Mouse (Mus musculus): ENCODE measurements around the gene Slc9b2.

The Slc9b2 gene

GRCm38 (mm10) chr3:135312916-135313491, 5.5 kb downstream of the Slc9b2 start:
- DNase-seq (ENCODE audit: low spot score in 2 of 2), result no peak

GRCm38 (mm10) chr3:135313727-135314126, 6.2 kb downstream of the Slc9b2 start:
- DNase-seq (ENCODE audit: low spot score in 2 of 2), result no peak

- no peak for DNase-seq (ENCODE audit: low spot score in 2 of 2)
These were observed 7.3 kb downstream of the Slc9b2 start for GRCm38 (mm10) chr3:135314811-135315210.

GRCm38 (mm10) chr3:135315720-135316425, 8.4 kb downstream of the Slc9b2 start:
- no peak for DNase-seq (ENCODE audit: low spot score in 2 of 2)

- no peak for DNase-seq (ENCODE audit: low spot score in 2 of 2)
These were observed 10.8 kb downstream of the Slc9b2 start for GRCm38 (mm10) chr3:135318331-135318730.

- no peak for DNase-seq (ENCODE audit: low spot score in 2 of 2)
These were observed 16.9 kb downstream of the Slc9b2 start for GRCm38 (mm10) chr3:135324354-135324753.

- no peak for DNase-seq (ENCODE audit: low spot score in 2 of 2)
These were observed 19.7 kb downstream of the Slc9b2 start for GRCm38 (mm10) chr3:135327176-135327575.

- no peak for DNase-seq (ENCODE audit: low spot score in 2 of 2)
These were observed 20.1 kb downstream of the Slc9b2 start for GRCm38 (mm10) chr3:135327601-135328000.

GRCm38 (mm10) chr3:135328560-135328959, 21.1 kb downstream of the Slc9b2 start:
- peak; percentile 37 to 49 for DNase-seq (ENCODE audit: low spot score in 2 of 2)

GRCm38 (mm10) chr3:135332691-135333090, 25.2 kb downstream of the Slc9b2 start:
- DNase-seq (ENCODE audit: low spot score in 2 of 2), result no peak

GRCm38 (mm10) chr3:135333763-135334162, 26.3 kb downstream of the Slc9b2 start:
- no peak for DNase-seq (ENCODE audit: low spot score in 2 of 2)

GRCm38 (mm10) chr3:135347739-135348264, 40.3 kb downstream of the Slc9b2 start, which contains the start of gene Slc9b1:
Gene Slc9b1, plus strand, starts transcription at chr3:135348029.
- DNase-seq (ENCODE audit: low spot score in 2 of 2), result no peak

- DNase-seq (ENCODE audit: low spot score in 2 of 2), result no peak
These were observed 41.5 kb downstream of the Slc9b2 start for GRCm38 (mm10) chr3:135349022-135349421.

- no peak for DNase-seq (ENCODE audit: low spot score in 2 of 2)
These were observed 44.4 kb downstream of the Slc9b2 start for GRCm38 (mm10) chr3:135351857-135352256.

GRCm38 (mm10) chr3:135357394-135357793, 49.9 kb downstream of the Slc9b2 start:
- no peak for DNase-seq (ENCODE audit: low spot score in 2 of 2)

GRCm38 (mm10) chr3:135375836-135376235, 68.3 kb downstream of the Slc9b2 start:
- DNase-seq (ENCODE audit: low spot score in 2 of 2), result no peak

GRCm38 (mm10) chr3:135377445-135377844, 69.9 kb downstream of the Slc9b2 start:
- DNase-seq (ENCODE audit: low spot score in 2 of 2), result no peak

GRCm38 (mm10) chr3:135379868-135380267, 72.4 kb downstream of the Slc9b2 start:
- DNase-seq (ENCODE audit: low spot score in 2 of 2), result no peak

- DNase-seq (ENCODE audit: low spot score in 2 of 2), result no peak
These were observed 85.7 kb downstream of the Slc9b2 start for GRCm38 (mm10) chr3:135393186-135393585.

Measured in spleen, postnatal 36 days (tissue).